Mouse (Mus musculus) liver, adult 2 months (tissue): ENCODE data around the gene Trpm6.

Experiments used
- CTCF ChIP-seq: fragments of 200-500 bp; IDR thresholded peaks from 2 replicates; pipeline ENCODE4 v1.5.1; 2011; ENCODE audit warnings: low read depth, low read length, control low read depth
- POLR2A ChIP-seq: fragments of 200-500 bp; IDR thresholded peaks from 2 replicates; pipeline ENCODE4 v1.6.1; 2011; ENCODE audit warnings: low read length, control low read depth; ENCODE audit not compliant: insufficient read depth; ENCODE audit errors: extremely low read depth

DNA sequence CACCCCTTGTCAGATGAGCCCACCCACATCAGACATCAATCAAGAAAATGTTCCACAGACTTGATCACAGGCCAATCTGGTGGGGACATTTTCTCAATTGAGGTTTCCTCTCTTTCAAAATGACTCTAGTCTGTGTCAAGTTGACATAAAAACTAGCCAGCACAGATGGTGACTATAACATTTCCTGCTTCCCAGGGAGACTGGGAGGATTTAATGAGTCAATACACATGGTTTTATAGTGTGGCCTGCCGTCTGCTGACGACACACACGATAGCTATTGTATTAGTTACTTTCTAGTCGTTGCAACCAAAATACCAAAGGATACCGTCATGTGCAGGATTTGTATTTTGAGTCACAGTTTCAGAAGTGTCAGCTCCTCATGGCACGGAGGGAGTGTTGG lies 191.6 kb downstream of the Trpm6 start:
- TF ChIP-seq POLR2A (no peak), CTCF (no peak)
